Comparison of ENCODE assay signal across 13 mouse cellular contexts in the genomic region with DNA sequence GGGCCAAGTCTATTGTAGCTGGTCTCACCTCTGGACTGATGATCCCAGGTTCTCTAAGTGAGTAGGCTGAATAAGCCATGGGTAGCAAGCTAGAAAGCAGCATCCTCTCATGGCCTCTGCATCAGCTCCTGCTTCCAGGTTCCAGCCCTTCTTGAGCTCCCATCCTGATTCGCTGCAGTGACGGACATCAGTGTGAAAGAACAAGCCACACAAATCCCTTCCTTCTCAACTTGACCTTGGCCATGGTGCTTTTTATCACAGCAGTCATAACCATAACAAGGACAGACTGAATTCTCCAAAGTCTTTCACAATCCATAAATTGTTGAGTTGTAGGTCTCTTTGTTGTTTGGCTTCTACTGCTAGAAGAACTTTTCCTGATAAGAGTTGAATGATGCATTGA.
"Had no signal": no experiment of that assay in that cellular context is flagged by ENCODE, and none has a peak within 500 bp of the region (broad histone marks: within the 10 kb centered on the region; RNA-seq: fewer than 3 reads in every experiment).

No protein-coding gene starts in this region.

- DNase-seq: gastrocnemius, adult 2 months; gastrocnemius, postnatal 10 days; gastrocnemius, postnatal 25 days; heart, adult 2 months; heart, postnatal 14 days; heart, postnatal 4 days; kidney, adult 18-20 months; kidney, adult 8-10 months; kidney, postnatal 10 days; kidney, postnatal 25 days; liver; liver, embryonic 13.5 days; liver, postnatal 0 days had no signal
